Mouse (Mus musculus): Measurements from ENCODE around the gene Pcnt. TPM values are rescaled to one million over a fixed set of nuclear protein-coding genes. Genes with fewer than 3 reads are reported as not detected.

Gene Pcnt
- polyA plus RNA-seq, 1 experiment, result 11.5 TPM

DNA sequence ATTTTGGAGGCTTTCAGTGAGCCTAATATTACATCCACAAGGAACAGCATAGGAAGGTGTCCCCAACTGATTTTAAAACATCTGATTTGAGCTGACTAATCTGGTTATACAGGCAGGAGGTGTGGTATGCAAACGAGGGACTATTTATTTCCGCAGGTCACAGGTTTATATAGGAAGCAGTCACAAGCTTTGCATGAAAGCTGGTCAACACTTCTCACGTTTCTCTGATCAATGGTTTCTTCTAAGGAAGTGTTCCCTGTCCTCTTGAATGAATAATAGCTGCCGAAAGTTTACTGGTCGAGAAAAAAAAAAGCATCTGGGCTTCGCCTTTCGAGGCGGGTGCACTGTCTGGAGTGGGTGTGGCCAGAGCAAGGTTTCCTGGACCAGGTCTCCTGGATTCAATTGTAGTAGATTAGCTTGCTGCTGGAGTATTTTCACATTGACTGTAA, 96.5 kb downstream of the Pcnt start:
- peak overlapping the region; percentile 35 for H3K4me3 ChIP-seq
- peak overlapping the region; percentile 83 for H3K4me2 ChIP-seq (ENCODE audit: low read depth)
- H3ac ChIP-seq (ENCODE audit: control insufficient read depth, insufficient read length), result no peak overlapping the region
- TF ChIP-seq TCF3 (IDR thresholded peaks at IDR 0.05; ENCODE audit: insufficient read length, low read depth) (no peak), SRF (IDR thresholded peaks at IDR 0.05; ENCODE audit: control insufficient read depth, insufficient read length, low read depth) (no peak), REST (IDR thresholded peaks at IDR 0.05; ENCODE audit: insufficient read depth, insufficient read length) (no peak), CEBPB (IDR thresholded peaks at IDR 0.05; ENCODE audit: insufficient read depth, poor library complexity, severe bottlenecking) (no peak), POLR2AphosphoS2 (IDR thresholded peaks at IDR 0.05; ENCODE audit: insufficient read length, low read depth) (no peak), USF1 (IDR thresholded peaks at IDR 0.05; ENCODE audit: low read depth) (no peak), TCF12 (IDR thresholded peaks at IDR 0.05; ENCODE audit: insufficient read depth, poor library complexity, severe bottlenecking) (no peak), MYOD1 (IDR thresholded peaks at IDR 0.05; ENCODE audit: control insufficient read depth in 1 of 3, insufficient read length in 2 of 3, low read depth in 2 of 3) (no peak), E2F4 (IDR thresholded peaks at IDR 0.05; ENCODE audit: insufficient read depth) (no peak), POLR2A (IDR thresholded peaks at IDR 0.05; ENCODE audit: insufficient read length, low read depth) (no peak), MAX (IDR thresholded peaks at IDR 0.05; ENCODE audit: low read depth) (no peak), MYOG (IDR thresholded peaks at IDR 0.05; ENCODE audit: control insufficient read depth in 1 of 3, insufficient read depth in 1 of 3, insufficient read length in 2 of 3, low read depth in 2 of 3) (no peak)
- peaks cover 11% of the 10 kb centered on the region for H3K36me3 ChIP-seq (ENCODE audit: control insufficient read depth, insufficient read depth)
- H3K79me2 ChIP-seq (ENCODE audit: control insufficient read depth, insufficient read depth), result peaks cover 21% of the 10 kb centered on the region
- H3K27me3 ChIP-seq (ENCODE audit: control insufficient read depth, insufficient read depth, insufficient read length), result no peaks in the 10 kb centered on the region

DNA sequence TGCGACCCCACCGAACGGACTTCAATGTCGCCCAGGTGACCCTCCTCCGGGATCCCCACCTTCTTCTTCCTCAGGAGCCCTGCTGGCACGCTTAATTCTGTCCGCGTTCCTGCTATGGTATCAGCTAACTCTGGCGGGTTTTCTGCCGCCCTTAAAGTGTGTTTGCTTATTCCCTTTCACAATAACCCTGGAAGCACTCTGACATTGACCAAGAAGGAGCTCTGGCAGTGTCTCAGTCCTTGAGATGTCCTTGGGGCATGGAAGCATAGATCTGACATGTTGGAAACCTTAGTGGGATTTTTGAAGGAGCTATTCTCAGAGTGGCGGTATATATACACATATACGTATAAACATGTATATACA, 97.1 kb downstream of the Pcnt start:
- peaks cover 6% of the 10 kb centered on the region for H3K36me3 ChIP-seq (ENCODE audit: control insufficient read depth, insufficient read depth)
- no peak for TF ChIP-seq MYOG (IDR thresholded peaks at IDR 0.05; ENCODE audit: control insufficient read depth in 1 of 3, insufficient read depth in 1 of 3, insufficient read length in 2 of 3, low read depth in 2 of 3)
- no peak for TF ChIP-seq REST (IDR thresholded peaks at IDR 0.05; ENCODE audit: insufficient read depth, insufficient read length)
- no peak for TF ChIP-seq SRF (IDR thresholded peaks at IDR 0.05; ENCODE audit: control insufficient read depth, insufficient read length, low read depth)
- TF ChIP-seq TCF12 (IDR thresholded peaks at IDR 0.05; ENCODE audit: insufficient read depth, poor library complexity, severe bottlenecking), result no peak
- TF ChIP-seq E2F4 (IDR thresholded peaks at IDR 0.05; ENCODE audit: insufficient read depth), result no peak
- TF ChIP-seq MYOD1 (IDR thresholded peaks at IDR 0.05; ENCODE audit: control insufficient read depth in 1 of 3, insufficient read length in 2 of 3, low read depth in 2 of 3), result no peak
- no peak for TF ChIP-seq POLR2A (IDR thresholded peaks at IDR 0.05; ENCODE audit: insufficient read length, low read depth)
- no peak for TF ChIP-seq USF1 (IDR thresholded peaks at IDR 0.05; ENCODE audit: low read depth)
- TF ChIP-seq MAX (IDR thresholded peaks at IDR 0.05; ENCODE audit: low read depth), result no peak
- no peak for TF ChIP-seq POLR2AphosphoS2 (IDR thresholded peaks at IDR 0.05; ENCODE audit: insufficient read length, low read depth)
- TF ChIP-seq CEBPB (IDR thresholded peaks at IDR 0.05; ENCODE audit: insufficient read depth, poor library complexity, severe bottlenecking), result no peak
- TF ChIP-seq TCF3 (IDR thresholded peaks at IDR 0.05; ENCODE audit: insufficient read length, low read depth), result no peak
- H3K27me3 ChIP-seq (ENCODE audit: control insufficient read depth, insufficient read depth, insufficient read length), result no peaks in the 10 kb centered on the region
- peaks cover 21% of the 10 kb centered on the region for H3K79me2 ChIP-seq (ENCODE audit: control insufficient read depth, insufficient read depth)
- peak overlapping the region; percentile 35 for H3K4me3 ChIP-seq
- H3K4me2 ChIP-seq (ENCODE audit: low read depth), result peak overlapping the region; percentile 83
- peak overlapping the region; percentile 64 for H3ac ChIP-seq (ENCODE audit: control insufficient read depth, insufficient read length)

DNA sequence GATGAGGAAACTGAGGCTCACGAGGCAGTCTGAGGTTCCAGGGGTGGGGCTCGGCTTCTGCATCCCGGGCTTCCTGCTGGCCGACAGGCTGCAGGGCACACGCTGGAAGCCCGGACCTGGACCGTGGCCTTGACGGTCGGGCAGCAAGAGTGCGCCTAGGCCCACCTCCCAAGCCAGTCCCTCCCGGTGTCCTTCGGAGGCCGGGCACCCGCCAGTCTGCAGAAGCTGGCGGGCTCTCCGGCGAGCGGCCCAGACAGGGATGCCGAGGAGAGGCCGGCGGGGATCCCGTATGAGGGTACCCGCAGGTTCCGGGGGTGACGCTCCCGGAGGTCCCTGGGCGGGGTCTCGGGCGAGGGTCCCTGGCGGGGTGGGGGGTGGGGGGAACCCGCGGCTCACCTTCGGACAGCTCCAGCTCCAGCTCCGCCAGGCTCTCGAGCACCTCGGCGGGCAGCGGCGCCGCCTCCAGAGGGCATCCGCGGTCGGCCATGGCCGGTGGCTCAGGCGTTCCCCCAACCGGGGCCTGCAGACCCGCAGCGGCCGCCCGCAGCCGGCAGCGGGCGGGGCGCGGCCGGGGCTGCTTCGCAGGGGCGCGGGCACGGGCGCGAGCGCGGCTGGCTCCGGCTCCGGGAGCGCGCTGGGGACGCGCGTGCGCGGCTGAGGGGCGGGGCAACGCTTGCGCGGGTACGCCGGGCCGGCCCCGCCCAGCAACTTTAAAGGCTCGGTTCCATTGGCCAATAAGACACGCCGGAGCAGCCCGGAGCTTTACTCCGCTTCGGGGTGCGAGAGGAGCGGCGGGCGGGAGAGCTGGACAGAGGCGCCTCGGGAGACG, 97.7 kb downstream of the Pcnt start, which contains the start of gene Dip2a:
TSS of gene Dip2a (minus strand) at position 581 of the 829 bp plus-strand sequence.
- TF ChIP-seq MYOG (IDR thresholded peaks at IDR 0.05; ENCODE audit: control insufficient read depth in 1 of 3, insufficient read depth in 1 of 3, insufficient read length in 2 of 3, low read depth in 2 of 3) (no peak), USF1 (IDR thresholded peaks at IDR 0.05; ENCODE audit: low read depth) (no peak), POLR2A (IDR thresholded peaks at IDR 0.05; ENCODE audit: insufficient read length, low read depth) (peak; percentile 61), POLR2AphosphoS2 (IDR thresholded peaks at IDR 0.05; ENCODE audit: insufficient read length, low read depth) (peak; percentile 54)
- Histone ChIP-seq H3ac (ENCODE audit: control insufficient read depth, insufficient read length) (peak within 1 kb of the TSS; percentile 64), H3K36me3 (ENCODE audit: control insufficient read depth, insufficient read depth) (peaks cover 4% of the 10 kb centered on the region), H3K4me3 (peak within 1 kb of the TSS; percentile 35), H3K79me2 (ENCODE audit: control insufficient read depth, insufficient read depth) (peaks cover 21% of the 10 kb centered on the region), H3K27me3 (ENCODE audit: control insufficient read depth, insufficient read depth, insufficient read length) (no peaks in the 10 kb centered on the region), H3K4me2 (ENCODE audit: low read depth) (peak within 1 kb of the TSS; percentile 96)

DNA sequence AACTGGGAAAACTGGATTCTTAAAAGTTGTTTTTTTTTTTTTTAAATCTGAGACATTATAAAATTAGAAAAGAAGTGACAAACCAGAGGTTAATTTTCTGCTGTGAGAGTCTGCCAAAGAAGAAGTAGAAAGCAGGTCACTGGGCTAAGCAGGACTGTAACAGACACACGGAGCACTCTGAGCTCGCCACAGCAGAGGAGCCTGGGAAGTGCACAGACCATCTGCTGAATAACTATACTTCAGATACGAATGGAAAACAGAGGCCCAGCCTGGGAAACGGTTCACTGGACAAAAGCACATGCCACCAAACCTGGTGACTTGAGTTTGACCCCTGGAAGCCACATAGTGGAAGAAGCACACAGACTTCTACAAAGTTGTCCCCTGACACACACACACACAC, 108.2 kb downstream of the Pcnt start:
- TF ChIP-seq E2F4 (IDR thresholded peaks at IDR 0.05; ENCODE audit: insufficient read depth), result no peak
- TF ChIP-seq MYOG (IDR thresholded peaks at IDR 0.05; ENCODE audit: control insufficient read depth in 1 of 3, insufficient read depth in 1 of 3, insufficient read length in 2 of 3, low read depth in 2 of 3), result no peak
- no peak for TF ChIP-seq USF1 (IDR thresholded peaks at IDR 0.05; ENCODE audit: low read depth)
- TF ChIP-seq REST (IDR thresholded peaks at IDR 0.05; ENCODE audit: insufficient read depth, insufficient read length), result no peak
- TF ChIP-seq POLR2A (IDR thresholded peaks at IDR 0.05; ENCODE audit: insufficient read length, low read depth), result no peak
- TF ChIP-seq TCF3 (IDR thresholded peaks at IDR 0.05; ENCODE audit: insufficient read length, low read depth), result no peak
- no peak for TF ChIP-seq MYOD1 (IDR thresholded peaks at IDR 0.05; ENCODE audit: control insufficient read depth in 1 of 3, insufficient read length in 2 of 3, low read depth in 2 of 3)
- no peak for TF ChIP-seq MAX (IDR thresholded peaks at IDR 0.05; ENCODE audit: low read depth)
- no peak for TF ChIP-seq CEBPB (IDR thresholded peaks at IDR 0.05; ENCODE audit: insufficient read depth, poor library complexity, severe bottlenecking)
- no peak for TF ChIP-seq POLR2AphosphoS2 (IDR thresholded peaks at IDR 0.05; ENCODE audit: insufficient read length, low read depth)
- no peak for TF ChIP-seq TCF12 (IDR thresholded peaks at IDR 0.05; ENCODE audit: insufficient read depth, poor library complexity, severe bottlenecking)
- no peak for TF ChIP-seq SRF (IDR thresholded peaks at IDR 0.05; ENCODE audit: control insufficient read depth, insufficient read length, low read depth)
- Histone ChIP-seq H3K4me3 (no peak overlapping the region), H3K36me3 (ENCODE audit: control insufficient read depth, insufficient read depth) (no peaks in the 10 kb centered on the region), H3K79me2 (ENCODE audit: control insufficient read depth, insufficient read depth) (peaks cover 8% of the 10 kb centered on the region), H3ac (ENCODE audit: control insufficient read depth, insufficient read length) (no peak overlapping the region), H3K27me3 (ENCODE audit: control insufficient read depth, insufficient read depth, insufficient read length) (no peaks in the 10 kb centered on the region), H3K4me2 (ENCODE audit: low read depth) (no peak overlapping the region)

Measured in myocyte (in vitro differentiated cells).